Mouse (Mus musculus): ENCODE results near the gene Cdk10.

- no peak for TF ChIP-seq POLR2A (IDR thresholded peaks at IDR 0.05; ENCODE audit: borderline replicate concordance, control insufficient read depth, low read depth, low read length)
- TF ChIP-seq CTCF (IDR thresholded peaks at IDR 0.05; ENCODE audit: control insufficient read depth, insufficient read depth, low read length): no peak
These were observed 43.3 kb upstream of the Cdk10 start for GRCm38 (mm10) chr8:123181391-123181790.
